Mouse (Mus musculus) lung, postnatal 0 days (tissue): ENCODE data around the gene Cap2. TPM values are rescaled to one million over a fixed set of nuclear protein-coding genes. Genes with fewer than 3 reads are reported as not detected.

Experiments
- ATAC-seq: fragments of 200-750 bp; cut with Nextera tagmentation; 2 replicates; pipeline ENCODE4 v1.8.0; 2017; ENCODE audit warnings: moderate library complexity
- DNase-seq: peaks from one replicate; pipeline ENCODE4 v3.0.0-alpha.2; 2016; ENCODE audit warnings: low spot score
- H3K27ac ChIP-seq: fragments of 300-500 bp; sonication (generic); 2 replicates; pipeline ENCODE4 v1.5.1; 2014; ENCODE audit warnings: antibody characterized with exemption, mild to moderate bottlenecking, low read length, mixed read lengths
- H3K27me3 ChIP-seq: fragments of 300-500 bp; sonication (generic); replicated peaks from 2 replicates; pipeline ENCODE4 v1.6.1; 2014; ENCODE audit warnings: low read length, mixed read lengths; ENCODE audit not compliant: insufficient read depth
- H3K36me3 ChIP-seq: fragments of 300-500 bp; sonication (generic); 2 replicates; pipeline ENCODE4 v1.6.1; 2014; ENCODE audit warnings: low read length, mixed read lengths; ENCODE audit not compliant: insufficient read depth
- H3K4me1 ChIP-seq: fragments of 300-500 bp; sonication (generic); 2 replicates; pipeline ENCODE4 v1.6.1; 2014; ENCODE audit warnings: antibody characterized with exemption, low read depth, low read length, mixed read lengths; ENCODE audit not compliant: insufficient read depth
- H3K4me2 ChIP-seq: fragments of 300-500 bp; sonication (generic); replicated peaks from 2 replicates; pipeline ENCODE4 v1.6.1; 2014; ENCODE audit warnings: low read depth, mild to moderate bottlenecking, low read length, moderate library complexity, mixed read lengths
- H3K4me3 ChIP-seq: fragments of 300-500 bp; sonication (generic); 2 replicates; pipeline ENCODE4 v1.5.1; 2014; ENCODE audit warnings: low read depth, low read length
- H3K9ac ChIP-seq: fragments of 300-500 bp; sonication (generic); replicated peaks from 2 replicates; pipeline ENCODE4 v1.6.1; 2014; ENCODE audit warnings: low read depth, mild to moderate bottlenecking
- H3K9me3 ChIP-seq: fragments of 300-500 bp; sonication (generic); 2 replicates; pipeline ENCODE4 v1.6.1; 2016; ENCODE audit warnings: low read length, mixed read lengths
- CTCF ChIP-seq: IDR thresholded peaks from 2 replicates; pipeline ENCODE4 v1.5.1; 2016; ENCODE audit warnings: antibody characterized with exemption, mild to moderate bottlenecking
- EP300 ChIP-seq: IDR thresholded peaks from 2 replicates; pipeline ENCODE4 v1.6.1; 2016; ENCODE audit warnings: antibody characterized with exemption, mild to moderate bottlenecking, control low read depth
- WGBS: fragments of 180-500 bp; shearing (Covaris S2); extraction: QIAGEN DNeasy Blood & Tissue Kit; methylation state at CpG from one replicate; pipeline ENCODE4 v1.1.7; 2014; 5-methylcytosine and 5-hydroxymethylcytosine counted together
- polyA plus RNA-seq: library from polyadenylated mRNA; unstranded; fragments of >200 nt; fragmentation: Nextera tagmentation; extraction: Ambion mirVana; gene quantifications from 2 replicates; pipeline ENCODE4 v1.2.1, GENCODE M21; 2015

Cap2 gene
- polyA plus RNA-seq, 1 experiment from 2014 or later = 5.8 TPM

DNA sequence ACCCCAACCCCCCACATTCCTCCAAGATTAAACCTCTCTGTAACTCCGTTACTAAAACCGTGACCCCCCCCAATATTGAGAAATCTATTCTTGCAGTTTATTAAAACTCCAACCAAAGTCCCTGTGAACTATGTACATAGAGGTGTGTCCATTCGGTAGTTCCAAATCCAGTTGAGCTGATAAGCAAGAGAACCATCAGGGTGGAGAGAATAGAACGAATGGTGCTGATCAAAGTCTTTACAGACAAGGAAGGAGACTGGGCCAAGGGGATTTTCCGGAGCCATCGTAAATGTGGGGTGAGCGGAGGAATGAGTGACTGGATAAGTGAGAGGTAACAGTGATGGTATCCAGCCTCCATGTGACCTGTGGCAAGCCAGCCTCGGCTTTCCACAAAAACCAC lies 28.9 kb downstream of the Cap2 start:
- no peaks in the 10 kb centered on the region for H3K27me3 ChIP-seq
- H3K36me3 ChIP-seq = no peaks in the 10 kb centered on the region
- WGBS = 67% methylated on average over 8 of the region's 8 CpGs
- no peak overlapping the region for H3K27ac ChIP-seq
- TF ChIP-seq CTCF = no peak
- no peak for TF ChIP-seq EP300
- no peak overlapping the region for H3K4me3 ChIP-seq
- peaks cover 4% of the 10 kb centered on the region; the same call in 1 of the 2 replicates for H3K4me1 ChIP-seq
- ATAC-seq = no peak
- no peak overlapping the region for H3K4me2 ChIP-seq
- H3K9me3 ChIP-seq = no peaks in the 10 kb centered on the region
- DNase-seq = no peak
- H3K9ac ChIP-seq = no peak overlapping the region

DNA sequence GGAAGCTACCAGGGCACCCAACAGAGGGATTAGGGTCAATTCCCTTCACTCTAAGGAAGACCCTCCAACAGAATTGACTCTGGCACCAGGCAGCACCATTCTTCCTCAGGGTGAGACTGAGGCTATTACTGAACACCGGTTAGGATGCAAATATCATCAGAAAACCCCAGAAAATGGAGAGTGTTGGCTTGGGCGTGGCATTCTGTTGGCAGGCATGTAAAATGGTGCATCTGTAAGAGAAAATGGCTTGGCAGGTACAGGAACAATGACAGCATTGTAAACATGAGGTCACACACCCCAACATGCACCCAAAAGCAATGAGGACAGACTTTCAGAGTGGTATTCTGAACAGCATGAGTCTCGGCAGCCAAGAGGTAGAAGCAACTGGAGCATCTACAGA lies 30.0 kb downstream of the Cap2 start:
- no peak for ATAC-seq
- no peaks in the 10 kb centered on the region for H3K36me3 ChIP-seq
- DNase-seq = no peak
- no peak overlapping the region for H3K9ac ChIP-seq
- no peaks in the 10 kb centered on the region for H3K9me3 ChIP-seq
- no peak overlapping the region for H3K4me3 ChIP-seq
- TF ChIP-seq EP300 = no peak
- TF ChIP-seq CTCF = no peak
- no peak overlapping the region for H3K27ac ChIP-seq
- 91% methylated on average over 3 of the region's 3 CpGs for WGBS
- H3K4me1 ChIP-seq = peaks cover 4% of the 10 kb centered on the region; the same call in 1 of the 2 replicates
- no peaks in the 10 kb centered on the region for H3K27me3 ChIP-seq
- H3K4me2 ChIP-seq = no peak overlapping the region

- no peak for DNase-seq
- Histone ChIP-seq H3K9ac (no peak overlapping the region), H3K4me3 (no peak overlapping the region), H3K4me2 (no peak overlapping the region), H3K9me3 (no peaks in the 10 kb centered on the region), H3K27me3 (no peaks in the 10 kb centered on the region), H3K36me3 (no peaks in the 10 kb centered on the region), H3K4me1 (peaks cover 4% of the 10 kb centered on the region; the same call in 1 of the 2 replicates), H3K27ac (no peak overlapping the region)
- 75% methylated on average over 7 of the region's 7 CpGs for WGBS
- ATAC-seq = no peak
- TF ChIP-seq CTCF = no peak
- TF ChIP-seq EP300 = no peak
These were observed 30.6 kb downstream of the Cap2 start for GRCm38 (mm10) chr13:46532276-46532675.

- ATAC-seq (no peak), DNase-seq (no peak)
- Histone ChIP-seq H3K36me3 (no peaks in the 10 kb centered on the region), H3K9me3 (no peaks in the 10 kb centered on the region), H3K4me1 (peaks cover 4% of the 10 kb centered on the region; the same call in 1 of the 2 replicates), H3K27ac (no peak overlapping the region), H3K4me3 (no peak overlapping the region), H3K27me3 (no peaks in the 10 kb centered on the region), H3K4me2 (peak overlapping the region; percentile 34), H3K9ac (no peak overlapping the region)
- WGBS = 35% methylated on average over 10 of the region's 10 CpGs
- no peak for TF ChIP-seq EP300
- TF ChIP-seq CTCF = no peak
These were observed 31.9 kb downstream of the Cap2 start for GRCm38 (mm10) chr13:46533342-46534129.

DNA sequence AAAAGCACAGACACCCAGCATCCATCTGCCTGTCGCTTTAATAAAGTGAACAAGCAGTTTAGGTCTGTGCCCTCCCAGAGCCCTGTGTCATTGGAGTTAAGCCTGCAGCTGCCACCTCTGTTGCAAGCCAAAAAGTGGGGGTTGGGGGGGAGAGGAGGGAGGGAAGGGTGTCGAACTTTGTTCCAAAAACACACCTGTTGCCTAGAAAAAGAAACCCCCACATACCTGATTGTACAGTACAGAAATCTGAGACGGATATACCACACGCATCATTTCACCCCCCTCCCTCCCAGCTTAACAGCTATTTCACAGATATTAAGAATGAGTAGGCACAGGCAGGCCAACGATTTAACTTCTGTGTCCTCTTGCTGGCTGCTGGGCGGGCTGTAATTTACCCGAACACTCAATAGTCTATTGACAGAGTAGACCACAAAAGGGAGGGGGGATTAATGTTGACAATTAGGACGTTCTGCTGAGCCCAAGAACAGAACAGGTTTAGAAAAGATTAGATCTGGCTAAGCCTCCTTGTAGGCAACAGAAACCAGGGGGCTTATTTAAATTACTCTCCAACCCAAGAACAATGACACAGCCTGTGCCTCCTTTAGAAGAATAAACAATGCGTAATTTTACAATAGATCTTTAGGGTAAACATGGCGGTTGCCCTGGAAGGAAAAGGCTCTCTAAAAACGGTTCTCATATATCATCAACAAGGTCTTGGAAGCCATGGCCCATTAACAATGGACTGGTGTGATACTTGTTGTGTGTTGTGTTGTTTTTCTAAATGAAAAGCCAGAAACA lies 32.7 kb downstream of the Cap2 start:
- no peak for TF ChIP-seq EP300
- no peak for TF ChIP-seq CTCF

More for the DNA sequence above, 32.7 kb downstream of the Cap2 start:
- Histone ChIP-seq H3K4me2 (peak overlapping the region; percentile 34), H3K9me3 (no peaks in the 10 kb centered on the region), H3K36me3 (no peaks in the 10 kb centered on the region), H3K4me1 (peaks cover 4% of the 10 kb centered on the region; the same call in 1 of the 2 replicates), H3K27ac (no peak overlapping the region), H3K4me3 (no peak overlapping the region), H3K9ac (no peak overlapping the region), H3K27me3 (no peaks in the 10 kb centered on the region)
- ATAC-seq = peak; percentile 43; the same call in 1 of the 2 replicates
- peak; percentile 17 for DNase-seq
- 19% methylated on average over 11 of the region's 11 CpGs for WGBS
